Mouse (Mus musculus) G1E-ER4 (cell line): ENCODE measurements around the gene Ptcd2. TPM values are rescaled to one million over a fixed set of nuclear protein-coding genes. Genes with fewer than 3 reads are reported as not detected.

Experiments used
- GATA1 ChIP-seq: IDR thresholded peaks from one replicate; pipeline ENCODE4 v1.8.0; 2012; ENCODE audit warnings: low read length, inconsistent platforms
- polyA plus RNA-seq: library from polyadenylated mRNA; stranded (reverse); fragments of >175 nt; gene quantifications from 2 replicates; pipeline ENCODE4 v1.2.3, GENCODE M21; 2012

The Ptcd2 gene
- polyA plus RNA-seq, 1 experiment: 46.1 TPM

DNA sequence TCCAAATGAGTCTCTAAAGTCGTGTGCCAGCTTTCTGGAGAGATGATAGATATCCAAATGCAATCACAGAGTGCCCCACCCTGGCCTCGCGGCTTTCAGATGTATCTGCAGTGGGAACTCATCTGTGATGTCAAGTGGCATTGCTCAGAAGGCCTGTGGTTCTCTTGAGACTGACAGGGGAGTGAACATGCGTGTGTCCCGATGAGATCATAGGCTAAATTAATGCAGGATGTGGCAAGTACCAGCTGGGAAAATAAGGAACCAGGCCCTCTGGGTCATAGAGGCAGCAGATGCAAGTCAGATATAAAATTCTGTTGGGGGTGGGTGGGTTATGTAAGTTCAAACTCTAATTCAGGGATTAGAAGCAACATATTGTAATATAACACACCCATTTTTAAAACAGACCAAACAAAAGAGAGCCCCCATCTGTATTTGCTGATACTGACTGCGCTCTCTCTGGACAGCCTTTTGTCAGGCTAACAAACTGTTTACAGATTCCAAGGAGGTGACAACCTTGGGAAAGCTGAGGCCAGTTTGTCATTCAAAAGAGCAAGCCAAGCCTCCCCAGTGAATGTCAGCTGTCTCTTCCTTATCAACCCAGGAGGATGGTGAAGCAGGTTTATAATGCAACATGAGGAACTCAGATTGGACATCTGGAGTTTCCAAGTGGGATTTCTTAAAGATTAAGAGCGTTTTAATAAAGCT lies 20.7 kb downstream of the Ptcd2 start:
- no peak for TF ChIP-seq GATA1

DNA sequence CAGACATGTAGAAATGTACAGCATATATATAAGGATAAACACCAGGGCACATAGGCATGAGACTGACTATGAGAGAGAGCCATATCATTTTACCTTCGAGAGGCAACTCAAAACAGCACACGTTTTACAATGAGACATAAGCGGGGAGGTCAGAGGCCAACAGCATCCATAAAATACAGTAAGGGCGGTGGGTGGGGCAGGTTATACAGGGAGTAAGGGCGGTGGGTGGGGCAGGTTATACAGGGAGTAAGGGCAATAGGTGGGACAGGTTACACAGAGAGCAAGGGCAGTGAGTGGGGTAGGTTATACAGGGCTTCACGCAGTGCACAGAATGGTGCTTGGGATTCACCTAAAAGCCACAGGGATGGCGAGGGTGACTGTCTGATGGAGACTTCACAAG lies 24.1 kb downstream of the Ptcd2 start:
- no peak for TF ChIP-seq GATA1

DNA sequence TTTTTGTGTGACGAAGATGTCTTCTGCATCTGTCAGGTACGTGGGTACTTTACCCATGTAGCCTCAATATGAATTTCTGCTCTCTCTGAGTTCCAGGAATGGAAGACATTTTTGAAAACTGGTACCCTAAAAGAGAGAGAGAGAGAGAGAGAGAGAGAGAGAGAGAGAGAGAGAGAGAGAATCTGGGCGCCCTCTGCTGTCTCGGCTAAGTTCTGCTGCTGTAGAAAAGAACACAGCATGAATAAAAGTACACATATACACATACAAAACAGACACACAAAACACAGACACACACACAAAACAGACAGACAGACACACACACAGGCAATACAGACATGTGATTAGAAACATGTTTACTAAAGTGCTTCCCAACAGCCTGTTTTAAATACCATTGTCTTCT lies 27.4 kb downstream of the Ptcd2 start:
- no peak for TF ChIP-seq GATA1

DNA sequence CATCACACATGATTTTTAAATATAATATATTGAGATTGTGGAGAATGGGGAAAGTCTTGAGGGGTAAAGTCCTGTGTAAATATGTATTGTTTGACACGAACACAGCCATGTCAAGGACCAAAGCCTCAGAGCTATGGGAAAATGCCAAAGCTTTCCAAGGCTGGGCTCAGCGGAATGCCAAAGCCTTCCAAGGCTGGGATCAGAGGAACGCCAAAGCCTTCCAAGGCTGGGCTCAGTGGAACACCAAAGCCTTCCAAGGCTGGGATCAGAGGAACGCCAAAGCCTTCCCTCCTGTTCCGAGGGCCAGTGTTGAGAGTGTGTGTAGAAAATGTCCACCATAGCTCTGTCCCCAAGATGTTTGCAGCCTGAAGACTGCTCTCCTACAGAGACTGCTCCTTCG lies 28.1 kb downstream of the Ptcd2 start:
- no peak for TF ChIP-seq GATA1

DNA sequence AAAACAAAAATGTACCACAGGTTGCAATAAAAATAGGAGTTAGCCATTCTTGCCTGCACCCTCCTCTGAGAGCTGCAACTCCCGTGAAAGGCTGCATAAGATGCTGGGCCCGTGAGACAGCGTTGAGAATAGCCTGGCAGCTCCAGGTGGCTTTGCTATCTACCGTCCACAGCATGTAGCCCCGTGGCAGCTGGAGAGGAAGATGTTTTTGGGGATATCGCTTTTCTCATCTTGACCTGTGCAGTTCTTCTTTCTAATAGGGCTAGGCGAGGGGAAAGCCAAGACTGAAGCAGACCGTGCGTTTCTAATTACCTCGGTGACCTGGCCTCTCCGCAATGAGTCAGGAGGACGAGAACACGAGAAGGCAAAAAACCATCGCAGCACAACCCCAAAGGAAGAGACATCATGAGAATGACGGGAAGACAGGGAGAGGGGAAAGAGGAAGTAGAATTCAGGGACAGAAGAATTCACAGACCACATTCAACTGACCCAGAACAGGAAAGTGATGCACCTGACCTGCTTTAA lies 29.8 kb downstream of the Ptcd2 start:
- no peak for TF ChIP-seq GATA1

DNA sequence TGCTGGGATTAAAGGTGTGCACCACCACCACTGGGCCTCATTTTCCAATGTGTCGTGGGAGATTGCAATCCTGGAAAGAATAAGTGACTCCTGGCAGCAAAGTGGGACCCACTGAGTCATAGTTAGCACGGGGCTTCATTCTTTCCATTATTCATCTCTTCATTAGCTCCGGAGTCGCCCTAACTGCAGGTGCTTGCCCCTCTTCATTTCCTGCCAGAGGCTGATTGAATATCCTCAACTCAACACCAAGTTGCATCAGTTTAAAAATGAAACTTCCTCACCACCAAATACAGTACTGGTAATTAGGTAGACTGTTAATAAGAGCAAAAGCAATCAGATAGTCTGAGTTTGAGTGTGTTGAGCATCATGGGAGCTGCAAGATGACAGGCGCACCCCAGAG lies 30.4 kb downstream of the Ptcd2 start:
- TF ChIP-seq GATA1: no peak

DNA sequence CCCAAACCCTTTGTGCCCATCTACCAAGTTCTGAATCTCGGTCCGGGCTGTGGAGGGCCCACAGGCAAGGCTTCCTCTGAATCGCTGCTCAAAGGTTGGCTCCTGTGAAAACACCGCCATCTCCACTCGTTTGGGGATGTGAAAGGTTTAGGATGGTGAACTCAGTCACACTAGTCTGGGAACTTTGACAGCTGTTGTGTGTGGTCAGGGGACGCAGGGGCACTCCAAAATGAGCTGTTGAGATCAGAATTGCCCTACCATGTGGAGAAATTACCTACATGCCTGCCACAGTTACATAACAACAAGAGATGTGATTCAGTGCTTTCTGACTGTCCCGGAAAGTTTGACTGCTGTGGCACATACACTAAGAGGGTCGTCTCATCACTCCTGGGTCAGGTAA lies 36.1 kb downstream of the Ptcd2 start:
- no peak for TF ChIP-seq GATA1

DNA sequence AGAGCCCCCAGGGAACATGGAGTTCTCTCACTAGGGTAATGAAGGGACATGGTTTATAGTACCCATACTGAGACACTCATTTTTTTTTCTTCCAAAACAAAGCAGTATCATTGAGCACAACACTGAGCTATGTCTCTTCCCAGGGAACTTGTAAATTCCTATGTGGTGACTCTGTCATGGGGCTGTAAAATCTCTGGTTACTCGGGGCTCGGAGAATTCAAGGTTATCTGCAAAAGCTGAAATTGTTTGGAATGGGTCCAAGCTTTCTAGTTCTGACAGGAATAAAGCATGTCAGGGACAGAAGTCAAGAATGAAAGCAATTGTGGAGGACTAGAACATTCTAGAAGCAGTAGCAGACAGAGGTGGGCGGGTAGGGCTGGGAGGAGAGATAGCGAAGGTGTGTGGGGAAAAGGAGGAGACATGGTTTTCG lies 36.6 kb downstream of the Ptcd2 start:
- TF ChIP-seq GATA1: no peak

DNA sequence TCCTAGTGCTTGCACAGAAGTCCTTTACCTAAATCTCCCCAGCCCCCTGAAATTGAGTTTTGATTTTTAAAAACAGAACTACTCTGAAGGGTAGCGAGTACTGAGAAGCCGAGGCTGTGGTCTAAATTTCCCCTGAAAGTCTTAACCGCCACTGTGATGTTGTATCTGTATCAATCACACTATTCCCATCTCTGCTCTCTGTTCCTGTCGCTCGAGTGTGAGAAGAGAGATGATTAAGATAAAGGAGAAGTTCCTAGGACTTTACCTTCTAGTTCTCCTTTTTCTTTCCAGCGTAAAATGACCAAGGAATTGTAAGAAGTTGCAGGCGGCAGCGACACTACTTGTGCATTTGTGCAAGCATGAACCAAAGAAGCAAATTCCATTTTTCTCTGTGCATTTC lies 38.3 kb downstream of the Ptcd2 start:
- TF ChIP-seq GATA1: no peak

DNA sequence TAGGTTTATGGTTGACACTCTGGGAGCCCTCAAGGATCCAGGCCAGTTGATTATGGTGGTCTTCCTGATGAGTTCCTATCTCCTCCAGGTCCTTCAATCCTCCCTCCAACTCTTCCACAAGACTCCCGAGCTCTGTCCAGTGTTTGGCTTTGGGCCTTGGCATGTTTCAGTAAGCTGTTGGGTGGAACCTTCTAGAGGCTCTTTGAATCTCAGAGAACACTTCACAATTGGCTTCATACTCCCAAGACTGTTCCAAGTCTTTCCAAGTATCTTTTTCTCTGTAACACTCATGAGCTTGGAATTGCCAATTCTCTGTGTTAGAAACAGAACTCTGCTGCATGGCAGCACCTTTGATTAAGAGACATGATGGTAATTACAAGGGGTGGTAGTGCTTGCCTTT lies 39.3 kb downstream of the Ptcd2 start:
- TF ChIP-seq GATA1: no peak

DNA sequence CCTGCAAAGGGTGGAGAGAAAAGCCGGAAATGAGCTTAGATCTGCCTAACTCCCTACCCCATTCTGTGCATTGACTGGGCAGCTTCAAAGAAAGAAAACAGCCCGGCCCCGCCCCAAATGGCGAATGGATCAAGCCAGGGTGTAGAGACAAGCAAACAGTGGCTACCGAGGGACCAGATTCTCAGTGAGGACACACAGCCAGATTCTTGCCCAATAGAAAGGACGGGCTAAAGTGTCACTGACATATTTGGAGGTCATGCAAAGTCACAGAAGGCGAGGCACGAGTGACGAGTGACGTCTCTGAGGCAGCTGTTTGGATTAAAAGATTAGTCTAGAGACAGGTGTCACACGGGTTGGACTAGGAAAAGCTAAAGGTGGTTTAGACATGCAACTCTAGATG lies 40.1 kb downstream of the Ptcd2 start:
- TF ChIP-seq GATA1: no peak

DNA sequence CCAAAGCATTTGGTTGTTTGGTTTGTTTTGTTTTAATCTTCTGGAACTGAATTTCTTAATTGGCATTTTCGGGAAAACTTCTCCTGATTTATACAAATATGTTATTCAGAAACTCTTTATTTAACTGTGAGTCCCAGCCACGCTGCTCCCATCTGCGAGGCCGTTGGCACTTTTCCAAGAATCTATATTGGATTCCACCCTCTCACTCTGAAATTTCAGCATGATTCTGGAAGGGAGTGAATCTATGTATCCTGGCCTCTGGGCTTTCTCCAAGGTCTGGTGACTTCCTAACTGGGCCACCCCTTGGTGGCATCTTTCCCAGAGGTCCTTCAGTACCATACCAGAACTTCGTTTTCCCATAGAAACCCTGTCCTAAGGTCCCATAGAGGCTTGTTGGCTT lies 40.7 kb downstream of the Ptcd2 start:
- no peak for TF ChIP-seq GATA1

DNA sequence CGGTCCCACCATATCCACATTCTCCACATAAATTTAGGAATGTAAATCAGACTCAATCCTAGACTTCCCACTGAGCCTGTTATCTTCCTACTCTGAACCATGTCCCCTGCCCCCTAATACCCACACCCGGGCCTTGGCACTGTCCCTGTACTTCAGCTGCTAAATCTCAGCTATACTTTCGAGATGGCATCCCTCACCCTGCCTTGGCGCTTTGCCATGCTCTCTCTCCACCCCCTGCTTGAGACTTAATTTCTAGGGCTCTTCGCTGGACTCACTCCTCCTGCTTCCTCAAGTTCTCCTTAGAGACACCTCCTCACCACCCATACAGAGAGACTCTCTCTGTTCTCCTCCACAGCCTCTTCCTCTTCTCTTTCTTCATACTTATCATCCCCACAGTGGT lies 44.6 kb downstream of the Ptcd2 start:
- TF ChIP-seq GATA1: no peak

DNA sequence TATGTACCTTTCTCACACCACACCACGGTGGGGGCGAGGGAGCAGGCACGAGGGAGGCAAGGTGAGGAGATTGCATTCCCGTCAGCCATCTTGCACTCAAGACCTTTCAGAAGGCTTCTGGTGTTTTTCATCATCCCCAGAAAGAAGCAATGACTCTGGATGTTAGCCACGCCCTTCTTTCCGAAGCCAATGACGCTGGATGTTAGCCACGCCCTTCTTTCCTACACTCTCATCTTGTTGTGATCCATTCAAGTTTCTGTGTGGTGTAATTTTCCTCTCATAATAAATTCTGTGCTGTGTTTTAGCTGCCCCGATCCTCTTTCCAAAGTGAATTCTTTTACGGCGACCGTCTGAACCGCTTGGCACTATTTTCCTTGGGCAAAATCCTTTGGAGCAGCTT lies 50.3 kb downstream of the Ptcd2 start:
- TF ChIP-seq GATA1: no peak

DNA sequence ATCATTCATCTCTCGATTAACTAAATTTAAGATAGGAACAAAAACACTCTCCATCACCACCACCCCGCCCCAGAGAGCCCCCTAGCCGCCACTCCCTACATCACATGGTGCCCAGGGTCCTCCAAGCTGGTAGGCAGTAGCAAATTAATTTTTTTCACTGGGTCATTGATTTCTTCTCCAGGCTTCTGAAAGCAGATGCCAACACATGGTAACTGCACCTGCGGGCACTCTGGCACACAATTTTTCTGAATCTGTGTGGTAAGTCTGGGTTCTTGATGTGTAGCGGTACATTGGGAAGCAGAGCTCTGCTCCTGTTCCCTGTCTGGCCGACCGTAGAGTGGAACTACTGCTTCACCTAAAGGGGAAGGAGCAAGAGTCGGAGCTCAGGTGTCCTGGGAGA lies 53.7 kb downstream of the Ptcd2 start:
- TF ChIP-seq GATA1: no peak

DNA sequence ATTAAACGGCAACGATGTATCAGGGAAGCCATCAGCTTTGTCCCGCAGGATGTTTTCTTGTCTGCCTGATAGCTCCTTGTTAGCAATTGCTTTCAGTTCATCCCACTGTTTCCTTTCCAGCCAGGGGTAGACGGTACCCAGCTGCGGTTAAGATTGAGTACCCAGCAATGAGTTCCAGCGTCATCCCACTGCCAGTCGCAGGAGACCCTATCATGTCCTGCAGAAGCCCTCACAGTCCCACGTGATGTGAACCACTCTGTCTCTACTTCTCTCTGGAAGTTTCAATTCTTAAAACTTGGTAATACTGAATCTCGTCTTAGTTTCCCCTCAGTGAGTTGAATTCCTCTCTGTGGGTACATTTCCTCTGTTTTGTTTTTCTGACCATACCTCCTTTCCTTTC lies 56.7 kb downstream of the Ptcd2 start:
- no peak for TF ChIP-seq GATA1

DNA sequence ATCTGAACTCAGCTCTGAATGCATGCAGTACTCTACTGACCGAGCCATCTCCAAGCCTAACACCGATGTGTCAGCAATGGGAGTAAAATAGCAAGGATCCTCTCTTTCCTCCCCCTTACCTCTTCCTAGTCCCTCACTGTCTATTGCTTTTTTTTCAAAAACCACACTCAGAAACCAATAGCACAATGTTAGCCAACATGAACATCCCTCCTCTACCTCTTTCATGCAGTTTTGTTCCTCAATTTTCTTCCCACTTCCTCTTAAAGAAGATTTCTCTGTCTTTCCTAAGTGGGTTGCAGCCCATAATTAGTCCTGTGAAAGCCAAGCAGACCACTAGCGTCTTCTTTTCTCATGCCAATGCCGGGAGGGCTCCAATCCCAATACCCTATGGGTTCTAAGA lies 57.3 kb downstream of the Ptcd2 start:
- TF ChIP-seq GATA1: no peak

DNA sequence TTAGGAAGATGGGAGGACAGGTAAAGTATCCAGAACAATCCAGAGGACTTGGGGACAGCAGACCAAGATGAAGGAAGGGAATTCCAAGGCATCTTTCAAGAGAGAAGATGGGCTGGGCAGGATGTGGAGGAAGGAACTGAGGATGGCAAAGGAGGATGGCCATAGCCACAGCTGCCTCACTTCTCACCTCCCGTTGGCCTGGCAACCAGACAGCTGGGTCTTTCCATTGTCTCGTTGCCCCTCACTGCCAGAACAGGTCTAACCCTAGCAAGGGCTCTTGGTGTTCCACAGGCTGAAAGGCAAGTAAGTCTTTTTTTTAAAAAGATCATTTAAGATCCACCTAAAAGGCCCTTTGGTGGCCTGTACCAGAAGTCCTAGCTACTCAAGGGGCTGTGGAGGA lies 59.3 kb downstream of the Ptcd2 start:
- TF ChIP-seq GATA1: no peak
